Mouse (Mus musculus) lung, postnatal 4 days (tissue): ENCODE results near the gene Tmem185b.

Experiments used
- DNase-seq, 2 experiments: peaks; one replicate each; pipeline ENCODE4 v3.0.0; 2021

Gene Tmem185b

GRCm38 (mm10) chr1:119503808-119504207, 22.2 kb upstream of the Tmem185b start:
- DNase-seq: peak in 1 of 2 experiments; percentile 28

GRCm38 (mm10) chr1:119504260-119505062, 21.5 kb upstream of the Tmem185b start, which contains the start of gene Ralb:
Gene Ralb, minus strand, starts transcription at chr1:119504794.
- DNase-seq: peak; percentile 98 to 99

GRCm38 (mm10) chr1:119505951-119506350, 20.0 kb upstream of the Tmem185b start:
- DNase-seq: no peak

GRCm38 (mm10) chr1:119508548-119508947, 17.4 kb upstream of the Tmem185b start:
- DNase-seq: peak; percentile 59 to 76

- DNase-seq: no peak
Measured at GRCm38 (mm10) chr1:119509474-119509873, 16.5 kb upstream of the Tmem185b start.

- DNase-seq: no peak
Measured at GRCm38 (mm10) chr1:119510409-119510808, 15.6 kb upstream of the Tmem185b start.

GRCm38 (mm10) chr1:119510857-119511256, 15.1 kb upstream of the Tmem185b start:
- DNase-seq: no peak

GRCm38 (mm10) chr1:119518060-119518459, 7.9 kb upstream of the Tmem185b start:
- no peak for DNase-seq

GRCm38 (mm10) chr1:119518786-119519185, 7.2 kb upstream of the Tmem185b start:
- DNase-seq: no peak

GRCm38 (mm10) chr1:119519286-119519685, 6.7 kb upstream of the Tmem185b start:
- DNase-seq: no peak

- DNase-seq: peak in 1 of 2 experiments; percentile 43
Measured at GRCm38 (mm10) chr1:119521029-119521428, 4.9 kb upstream of the Tmem185b start.

- DNase-seq: no peak
Measured at GRCm38 (mm10) chr1:119521681-119522080, 4.3 kb upstream of the Tmem185b start.

GRCm38 (mm10) chr1:119522726-119523125, 3.2 kb upstream of the Tmem185b start:
- no peak for DNase-seq

GRCm38 (mm10) chr1:119523369-119523768, 2.6 kb upstream of the Tmem185b start:
- DNase-seq: no peak

- no peak for DNase-seq
Measured at GRCm38 (mm10) chr1:119523826-119524225, 2.1 kb upstream of the Tmem185b start.

- DNase-seq: peak in 1 of 2 experiments; percentile 69
Measured at GRCm38 (mm10) chr1:119525004-119525444, 936 bp upstream of the Tmem185b start.

GRCm38 (mm10) chr1:119530941-119531340, 5.0 kb downstream of the Tmem185b start:
- no peak for DNase-seq

GRCm38 (mm10) chr1:119532165-119532564, 6.2 kb downstream of the Tmem185b start:
- no peak for DNase-seq

GRCm38 (mm10) chr1:119533093-119533805, 7.3 kb downstream of the Tmem185b start:
- no peak for DNase-seq

GRCm38 (mm10) chr1:119534341-119534740, 8.4 kb downstream of the Tmem185b start:
- no peak for DNase-seq

- DNase-seq: no peak
Measured at GRCm38 (mm10) chr1:119536122-119536521, 10.2 kb downstream of the Tmem185b start.

- no peak for DNase-seq
Measured at GRCm38 (mm10) chr1:119537651-119538050, 11.7 kb downstream of the Tmem185b start.

GRCm38 (mm10) chr1:119539252-119539651, 13.3 kb downstream of the Tmem185b start:
- DNase-seq: no peak
